Mouse (Mus musculus): ENCODE measurements around the gene Dot1l. TPM values are rescaled to one million over a fixed set of nuclear protein-coding genes. Genes with fewer than 3 reads are reported as not detected.

Dot1l gene
- polyA plus RNA-seq (2012; rRNA removed), result 29.9 and 43.0 TPM in 2 replicates

GRCm38 (mm10) chr10:80754594-80755290, at the start of gene Dot1l:
Gene Dot1l, plus strand, starts transcription at chr10:80755206.
- H3K4me3 ChIP-seq (replicated peaks; ENCODE audit: extremely low read depth, low read depth, low read length), result peak within 1 kb of the TSS; percentile 82
- DNase-seq, result peak; percentile 96
- no peak for TF ChIP-seq CTCF (IDR thresholded peaks at IDR 0.05; ENCODE audit: insufficient read depth, low read length)
- TF ChIP-seq POLR2A (IDR thresholded peaks at IDR 0.05; ENCODE audit: borderline replicate concordance, extremely low read depth, low read depth, low read length), result peak; percentile 53
- 2% methylated on average over 56 of the region's 57 CpGs for WGBS
- H3K4me1 ChIP-seq (ENCODE audit: control insufficient read depth, insufficient read depth, low read length), result peaks cover 21% of the 10 kb centered on the region

- 76% methylated on average over 3 of the region's 3 CpGs for WGBS
Observed at GRCm38 (mm10) chr10:80705479-80705878, 49.5 kb upstream of the Dot1l start.

GRCm38 (mm10) chr10:80710834-80711233, 44.2 kb upstream of the Dot1l start:
- TF ChIP-seq POLR2A (IDR thresholded peaks at IDR 0.05; ENCODE audit: borderline replicate concordance, extremely low read depth, low read depth, low read length), result no peak
- no peak for TF ChIP-seq CTCF (IDR thresholded peaks at IDR 0.05; ENCODE audit: insufficient read depth, low read length)
- Histone ChIP-seq H3K4me1 (ENCODE audit: control insufficient read depth, insufficient read depth, low read length) (no peaks in the 10 kb centered on the region), H3K4me3 (replicated peaks; ENCODE audit: extremely low read depth, low read depth, low read length) (no peak overlapping the region)
- 71% methylated on average over 3 of the region's 3 CpGs for WGBS
- DNase-seq, result no peak

More at GRCm38 (mm10) chr10:80705479-80705878, 49.5 kb upstream of the Dot1l start:
- Histone ChIP-seq H3K4me3 (replicated peaks; ENCODE audit: extremely low read depth, low read depth, low read length) (no peak overlapping the region), H3K4me1 (ENCODE audit: control insufficient read depth, insufficient read depth, low read length) (0 out of 2 replicates have a peak, but pooled peaks cover 7% of the 10 kb centered on the region)
- DNase-seq, result no peak
- TF ChIP-seq CTCF (IDR thresholded peaks at IDR 0.05; ENCODE audit: insufficient read depth, low read length) (no peak), POLR2A (IDR thresholded peaks at IDR 0.05; ENCODE audit: borderline replicate concordance, extremely low read depth, low read depth, low read length) (no peak)

- no peak overlapping the region for H3K4me3 ChIP-seq (replicated peaks; ENCODE audit: extremely low read depth, low read depth, low read length)
- no peak for TF ChIP-seq POLR2A (IDR thresholded peaks at IDR 0.05; ENCODE audit: borderline replicate concordance, extremely low read depth, low read depth, low read length)
- no peak for TF ChIP-seq CTCF (IDR thresholded peaks at IDR 0.05; ENCODE audit: insufficient read depth, low read length)
- WGBS, result 63% methylated on average over 1 of the region's 1 CpGs
- no peaks in the 10 kb centered on the region for H3K4me1 ChIP-seq (ENCODE audit: control insufficient read depth, insufficient read depth, low read length)
- no peak for DNase-seq
Observed at GRCm38 (mm10) chr10:80717281-80717680, 37.7 kb upstream of the Dot1l start.

GRCm38 (mm10) chr10:80727369-80728127, 27.5 kb upstream of the Dot1l start:
- Histone ChIP-seq H3K4me3 (replicated peaks; ENCODE audit: extremely low read depth, low read depth, low read length) (no peak overlapping the region), H3K4me1 (ENCODE audit: control insufficient read depth, insufficient read depth, low read length) (no peaks in the 10 kb centered on the region)
- DNase-seq, result no peak
- 77% methylated on average over 5 of the region's 5 CpGs for WGBS
- no peak for TF ChIP-seq POLR2A (IDR thresholded peaks at IDR 0.05; ENCODE audit: borderline replicate concordance, extremely low read depth, low read depth, low read length)
- no peak for TF ChIP-seq CTCF (IDR thresholded peaks at IDR 0.05; ENCODE audit: insufficient read depth, low read length)

- Histone ChIP-seq H3K4me3 (replicated peaks; ENCODE audit: extremely low read depth, low read depth, low read length) (no peak overlapping the region), H3K4me1 (ENCODE audit: control insufficient read depth, insufficient read depth, low read length) (peaks cover 15% of the 10 kb centered on the region)
- WGBS, result 90% methylated on average over 6 of the region's 6 CpGs
- no peak for DNase-seq
- no peak for TF ChIP-seq CTCF (IDR thresholded peaks at IDR 0.05; ENCODE audit: insufficient read depth, low read length)
- no peak for TF ChIP-seq POLR2A (IDR thresholded peaks at IDR 0.05; ENCODE audit: borderline replicate concordance, extremely low read depth, low read depth, low read length)
Observed at GRCm38 (mm10) chr10:80732611-80733101, 22.4 kb upstream of the Dot1l start.

- no peak for DNase-seq
- 32% methylated on average over 5 of the region's 5 CpGs for WGBS
- no peak overlapping the region for H3K4me3 ChIP-seq (replicated peaks; ENCODE audit: extremely low read depth, low read depth, low read length)
- H3K4me1 ChIP-seq (ENCODE audit: control insufficient read depth, insufficient read depth, low read length), result peaks cover 30% of the 10 kb centered on the region
- TF ChIP-seq POLR2A (IDR thresholded peaks at IDR 0.05; ENCODE audit: borderline replicate concordance, extremely low read depth, low read depth, low read length) (no peak), CTCF (IDR thresholded peaks at IDR 0.05; ENCODE audit: insufficient read depth, low read length) (no peak)
Observed at GRCm38 (mm10) chr10:80736731-80737130, 18.3 kb upstream of the Dot1l start.

- no peak for DNase-seq
- WGBS, result 50% methylated on average over 1 of the region's 1 CpGs
- no peak overlapping the region for H3K4me3 ChIP-seq (replicated peaks; ENCODE audit: extremely low read depth, low read depth, low read length)
- TF ChIP-seq POLR2A (IDR thresholded peaks at IDR 0.05; ENCODE audit: borderline replicate concordance, extremely low read depth, low read depth, low read length), result no peak
- no peak for TF ChIP-seq CTCF (IDR thresholded peaks at IDR 0.05; ENCODE audit: insufficient read depth, low read length)
- H3K4me1 ChIP-seq (ENCODE audit: control insufficient read depth, insufficient read depth, low read length), result peaks cover 30% of the 10 kb centered on the region
Observed at GRCm38 (mm10) chr10:80738657-80739056, 16.3 kb upstream of the Dot1l start.

GRCm38 (mm10) chr10:80741146-80741545, 13.9 kb upstream of the Dot1l start:
- peak; percentile 40 for DNase-seq
- peaks cover 26% of the 10 kb centered on the region for H3K4me1 ChIP-seq (ENCODE audit: control insufficient read depth, insufficient read depth, low read length)
- 4% methylated on average over 5 of the region's 5 CpGs for WGBS
- peak overlapping the region; percentile 92 for H3K4me3 ChIP-seq (replicated peaks; ENCODE audit: extremely low read depth, low read depth, low read length)
- no peak for TF ChIP-seq POLR2A (IDR thresholded peaks at IDR 0.05; ENCODE audit: borderline replicate concordance, extremely low read depth, low read depth, low read length)
- TF ChIP-seq CTCF (IDR thresholded peaks at IDR 0.05; ENCODE audit: insufficient read depth, low read length), result no peak

All from lung, adult 2 months (tissue).